Mouse (Mus musculus) left cerebral cortex, adult 6 months (tissue): ENCODE data around the gene Olfr843. TPM values are rescaled to one million over a fixed set of nuclear protein-coding genes. Genes with fewer than 3 reads are reported as not detected.

Experiments
- long read RNA-seq, 2 experiments: library from polyadenylated mRNA; unstranded; transcript quantifications; one replicate each; pipeline ENCODE4 v2.0.0; 2019 to 2020
- polyA plus RNA-seq: library from polyadenylated mRNA; unstranded; fragments of <200 nt; fragmentation: Nextera tagmentation; gene quantifications from 2 replicates; pipeline ENCODE4 v1.2.3, GENCODE M21; 2021

Gene Olfr843
- not detected in 2 replicates for polyA plus RNA-seq
- long read RNA-seq, experiment 1, result 0 reads
- long read RNA-seq, experiment 2, result 0 reads

DNA sequence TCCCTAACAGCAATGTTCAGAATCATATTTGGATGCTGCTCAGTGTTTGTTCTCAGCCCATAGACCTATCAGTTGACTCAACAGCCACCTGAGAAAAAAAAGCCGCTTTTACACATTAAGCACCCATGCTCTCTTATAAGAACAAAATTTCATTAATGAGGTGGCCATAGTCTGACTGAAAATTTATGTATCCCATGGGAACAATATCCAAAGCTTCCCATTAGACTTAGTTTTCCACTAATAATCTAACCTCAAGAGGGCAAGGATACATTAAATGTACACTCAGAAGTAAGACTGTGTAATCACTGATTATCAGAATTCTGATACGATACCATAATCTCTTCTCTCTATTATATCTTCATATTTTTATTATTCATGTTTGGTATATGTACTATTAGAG lies at the start of gene Olfr843:
TSS of gene Olfr843 (minus strand) at position 101 of the 400 bp plus-strand sequence.

Other genes with a start within 250 kb of the Olfr843 start
- gene Olfr835, start 219.3 kb downstream of the Olfr843 start, polyA plus RNA-seq, result not detected in 2 replicates
- not detected in 2 replicates for gene Olfr836, start 131.6 kb downstream of the Olfr843 start, polyA plus RNA-seq
- gene Olfr837, start 115.7 kb downstream of the Olfr843 start, polyA plus RNA-seq, result not detected in 2 replicates
- gene Olfr839-ps1, start 74.7 kb downstream of the Olfr843 start, polyA plus RNA-seq, result not detected in 2 replicates
- not detected in 2 replicates for gene Olfr844, start 64.4 kb upstream of the Olfr843 start, polyA plus RNA-seq
- not detected in 2 replicates for gene Olfr845, start 84.5 kb upstream of the Olfr843 start, polyA plus RNA-seq
- gene Olfr846, start 112.0 kb upstream of the Olfr843 start, polyA plus RNA-seq, result not detected in 2 replicates
- gene Olfr847, start 126.7 kb upstream of the Olfr843 start, polyA plus RNA-seq, result not detected in 2 replicates
- gene Olfr849, start 188.3 kb upstream of the Olfr843 start, polyA plus RNA-seq, result not detected in 2 replicates
- not detected in 2 replicates for gene Olfr850, start 226.3 kb upstream of the Olfr843 start, polyA plus RNA-seq
- gene Olfr851, start 241.3 kb upstream of the Olfr843 start, polyA plus RNA-seq, result not detected in 2 replicates